Mouse (Mus musculus) thymus, postnatal 4 days (tissue): ENCODE data around the gene Eri2.

Experiments
- DNase-seq: peaks from one replicate; pipeline ENCODE4 v3.0.0; 2021

The Eri2 gene

GRCm38 (mm10) chr7:119739798-119740468 is 53.9 kb downstream of the Eri2 start:
- peak; percentile 18 for DNase-seq

- DNase-seq: no peak
Observed at GRCm38 (mm10) chr7:119738877-119739276, 55.0 kb downstream of the Eri2 start.

- DNase-seq: peak; percentile 44
Observed at GRCm38 (mm10) chr7:119731262-119731661, 62.6 kb downstream of the Eri2 start.

GRCm38 (mm10) chr7:119727621-119728020 is 66.2 kb downstream of the Eri2 start:
- no peak for DNase-seq

- DNase-seq: no peak
Observed at GRCm38 (mm10) chr7:119720947-119721310, 72.9 kb downstream of the Eri2 start.

- DNase-seq: peak; percentile 98
Observed at GRCm38 (mm10) chr7:119720253-119720946, 73.5 kb downstream of the Eri2 start, which contains the start of gene Thumpd1. TSS of gene Thumpd1 (minus strand) at chr7:119720798.
